Mouse (Mus musculus) erythroblast, embryonic 14.5 days (primary cell): ENCODE results near the gene Krtap6-1. TPM values are rescaled to one million over a fixed set of nuclear protein-coding genes. Genes with fewer than 3 reads are reported as not detected.
"Not testable (repeated sequence)": the region's sequence is repeated elsewhere in the genome, so short reads cannot be mapped to it uniquely, and the experiment has no call there.

ENCODE experiments used
- H3K27me3 ChIP-seq: 2 replicates; pipeline ENCODE4 v1.6.1; 2012; ENCODE audit warnings: inconsistent platforms; ENCODE audit not compliant: control insufficient read depth
- H3K36me3 ChIP-seq: 2 replicates; pipeline ENCODE4 v1.6.1; 2012; ENCODE audit warnings: mild to moderate bottlenecking, inconsistent platforms; ENCODE audit not compliant: control insufficient read depth
- H3K4me1 ChIP-seq: 2 replicates; pipeline ENCODE4 v1.6.1; 2012; ENCODE audit warnings: inconsistent platforms; ENCODE audit not compliant: control insufficient read depth
- H3K4me3 ChIP-seq: replicated peaks from 2 replicates; pipeline ENCODE3; 2012; ENCODE audit warnings: moderate library complexity, mild to moderate bottlenecking, inconsistent platforms
- H3K9me3 ChIP-seq: 2 replicates; pipeline ENCODE4 v1.6.1; 2012; ENCODE audit warnings: low read length, inconsistent platforms, mixed read lengths; ENCODE audit not compliant: control insufficient read depth
- GATA1 ChIP-seq: IDR thresholded peaks from 2 replicates; pipeline ENCODE4 v1.6.1; 2012; ENCODE audit warnings: low read length, inconsistent platforms, mixed read lengths
- TAL1 ChIP-seq: IDR thresholded peaks from 3 replicates; pipeline ENCODE4 v1.6.1; 2012; ENCODE audit warnings: low read length, inconsistent platforms, mixed read lengths
- polyA plus RNA-seq: library from polyadenylated mRNA; stranded (reverse); fragments of >175 nt; gene quantifications from 2 replicates; pipeline ENCODE4 v1.2.3, GENCODE M21; 2012

The Krtap6-1 gene
- not detected in 2 replicates for polyA plus RNA-seq

DNA sequence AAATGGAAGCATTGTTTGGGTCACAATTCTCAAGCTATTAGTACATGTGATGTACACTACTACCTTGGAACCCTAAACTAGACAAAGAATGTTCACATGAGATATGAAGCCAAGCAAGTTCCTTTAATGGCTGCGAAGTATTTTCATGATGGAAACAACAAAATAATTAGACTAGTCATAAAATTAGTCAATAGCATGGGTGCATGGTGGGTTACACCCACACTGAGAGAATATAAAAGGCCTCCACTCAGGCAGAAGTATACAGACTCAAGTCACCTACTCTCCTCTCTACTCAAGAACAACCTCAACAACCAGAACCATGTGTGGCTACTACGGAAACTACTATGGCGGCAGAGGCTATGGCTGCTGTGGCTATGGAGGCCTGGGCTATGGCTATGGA is at the start of gene Krtap6-1:
Gene Krtap6-1, plus strand, starts transcription at position 301 of the 400 bp plus-strand sequence.
- H3K4me1 ChIP-seq, H3K27me3 ChIP-seq, H3K4me3 ChIP-seq, H3K36me3 ChIP-seq, H3K9me3 ChIP-seq: not testable (repeated sequence)

- TF ChIP-seq GATA1 (no peak), TAL1 (no peak)
- no peaks in the 10 kb centered on the region for H3K4me1 ChIP-seq
Measured at GRCm38 (mm10) chr16:89010659-89011058, 20.8 kb upstream of the Krtap6-1 start, which contains the start of gene Krtap22-2. Gene Krtap22-2 (minus strand): TSS chr16:89010759.

GRCm38 (mm10) chr16:89013973-89014372 is 17.5 kb upstream of the Krtap6-1 start:
- Histone ChIP-seq H3K4me1 (no peaks in the 10 kb centered on the region), H3K36me3 (no peaks in the 10 kb centered on the region), H3K4me3 (no peak overlapping the region), H3K9me3 (peaks cover 3% of the 10 kb centered on the region), H3K27me3 (no peaks in the 10 kb centered on the region)
- no peak for TF ChIP-seq GATA1
- no peak for TF ChIP-seq TAL1

More at GRCm38 (mm10) chr16:89010659-89011058, 20.8 kb upstream of the Krtap6-1 start, which contains the start of gene Krtap22-2:
- Histone ChIP-seq H3K4me3 (no peak within 1 kb of the TSS), H3K27me3 (no peaks in the 10 kb centered on the region), H3K9me3 (peaks cover 3% of the 10 kb centered on the region), H3K36me3 (no peaks in the 10 kb centered on the region)

DNA sequence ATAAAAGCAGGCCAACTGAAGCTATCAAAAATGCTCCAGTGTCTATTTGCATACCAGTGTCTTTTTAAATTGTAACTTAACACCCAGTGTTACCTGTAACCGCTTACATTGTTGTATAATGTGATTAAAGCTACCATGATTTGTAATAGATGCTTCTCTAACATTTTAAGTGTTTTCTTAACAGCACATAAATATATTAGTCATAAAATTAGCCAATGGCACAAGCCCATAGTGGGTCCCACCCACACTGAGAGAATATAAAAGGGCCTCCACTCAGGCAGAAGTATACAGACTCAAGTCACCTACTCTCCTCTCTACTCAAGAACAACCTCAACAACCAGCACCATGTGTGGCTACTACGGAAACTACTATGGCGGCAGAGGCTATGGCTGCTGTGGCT is 16.5 kb upstream of the Krtap6-1 start, which contains the start of gene Gm10229:
Gene Gm10229, plus strand, starts transcription at position 301 of the 400 bp plus-strand sequence.
- H3K9me3 ChIP-seq, H3K4me3 ChIP-seq, H3K4me1 ChIP-seq, H3K27me3 ChIP-seq, H3K36me3 ChIP-seq: not testable (repeated sequence)

GRCm38 (mm10) chr16:89041372-89041771 is 9.9 kb downstream of the Krtap6-1 start, which contains the start of gene Gm10228:
Gene Gm10228 (minus strand): TSS chr16:89041472.
- not testable (repeated sequence) for H3K27me3 ChIP-seq, H3K4me3 ChIP-seq, H3K4me1 ChIP-seq, H3K9me3 ChIP-seq, H3K36me3 ChIP-seq

DNA sequence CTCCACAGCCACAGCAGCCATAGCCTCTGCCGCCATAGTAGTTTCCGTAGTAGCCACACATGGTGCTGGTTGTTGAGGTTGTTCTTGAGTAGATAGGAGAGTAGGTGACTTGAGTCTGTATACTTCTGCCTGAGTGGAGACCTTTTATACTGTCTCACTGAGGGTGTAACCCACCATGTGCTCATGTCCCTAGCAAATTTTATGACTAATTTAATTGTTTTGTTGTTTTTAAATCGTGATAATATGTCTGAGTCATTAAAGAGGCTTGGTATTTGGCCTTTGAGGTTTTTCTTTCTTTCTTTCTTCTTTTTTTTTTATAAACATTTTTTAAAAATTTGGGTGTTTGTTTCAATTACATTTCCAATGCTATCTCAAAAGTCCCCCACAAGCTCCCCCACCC is 16.3 kb downstream of the Krtap6-1 start, which contains the start of gene Krtap6-5:
Gene Krtap6-5, minus strand, starts transcription at position 101 of the 400 bp plus-strand sequence.
- peaks cover 6% of the 10 kb centered on the region for H3K9me3 ChIP-seq
- H3K4me3 ChIP-seq = no peak within 1 kb of the TSS
- no peaks in the 10 kb centered on the region for H3K4me1 ChIP-seq
- TF ChIP-seq GATA1 (no peak), TAL1 (no peak)
- H3K27me3 ChIP-seq = no peaks in the 10 kb centered on the region
- no peaks in the 10 kb centered on the region for H3K36me3 ChIP-seq

GRCm38 (mm10) chr16:89063902-89064301 is 32.4 kb downstream of the Krtap6-1 start, which contains the start of gene 1110025L11Rik:
Gene 1110025L11Rik (minus strand): TSS chr16:89064002.
- H3K4me3 ChIP-seq, H3K4me1 ChIP-seq, H3K27me3 ChIP-seq, H3K36me3 ChIP-seq, H3K9me3 ChIP-seq: not testable (repeated sequence)

- not testable (repeated sequence) for H3K9me3 ChIP-seq, H3K27me3 ChIP-seq, H3K36me3 ChIP-seq, H3K4me1 ChIP-seq, H3K4me3 ChIP-seq
Measured at GRCm38 (mm10) chr16:89071041-89071440, 39.5 kb downstream of the Krtap6-1 start.

Other genes with a start within 250 kb of the Krtap6-1 start
- gene Gm20741, start 219.5 kb upstream of the Krtap6-1 start, polyA plus RNA-seq = 0.07 TPM in 1 of 2 replicates, not detected in the other
- gene Krtap15, start 211.5 kb upstream of the Krtap6-1 start, polyA plus RNA-seq = not detected in 2 replicates
- not detected in 2 replicates for gene Krtap14, start 205.6 kb upstream of the Krtap6-1 start, polyA plus RNA-seq
- gene Krtap19-1, start 162.3 kb upstream of the Krtap6-1 start, polyA plus RNA-seq = not detected in 2 replicates
- gene Krtap19-2, start 157.4 kb upstream of the Krtap6-1 start, polyA plus RNA-seq = not detected in 2 replicates
- not detected in 2 replicates for gene Krtap19-3, start 153.7 kb upstream of the Krtap6-1 start, polyA plus RNA-seq
- gene Krtap19-4, start 146.6 kb upstream of the Krtap6-1 start, polyA plus RNA-seq = not detected in 2 replicates
- gene Krtap19-5, start 135.2 kb upstream of the Krtap6-1 start, polyA plus RNA-seq = not detected in 2 replicates
- gene Krtap19-9b, start 99.4 kb upstream of the Krtap6-1 start, polyA plus RNA-seq = not detected in 2 replicates
- gene Krtap16-3, start 68.8 kb upstream of the Krtap6-1 start, polyA plus RNA-seq = not detected in 2 replicates
- not detected in 2 replicates for gene Krtap22-2, start 20.9 kb upstream of the Krtap6-1 start, polyA plus RNA-seq
- gene Gm10229, start 16.4 kb upstream of the Krtap6-1 start, polyA plus RNA-seq = not detected in 2 replicates
- gene Gm10228, start 9.8 kb downstream of the Krtap6-1 start, polyA plus RNA-seq = not detected in 2 replicates
- gene Krtap6-5, start 16.2 kb downstream of the Krtap6-1 start, polyA plus RNA-seq = not detected in 2 replicates
- not detected in 2 replicates for gene 1110025L11Rik, start 32.3 kb downstream of the Krtap6-1 start, polyA plus RNA-seq
- not detected in 2 replicates for gene Krtap6-3, start 52.3 kb downstream of the Krtap6-1 start, polyA plus RNA-seq
- gene Gm6358, start 109.2 kb downstream of the Krtap6-1 start, polyA plus RNA-seq = not detected in 2 replicates
- not detected in 2 replicates for gene Gm10061, start 119.4 kb downstream of the Krtap6-1 start, polyA plus RNA-seq
- gene Gm9789, start 126.3 kb downstream of the Krtap6-1 start, polyA plus RNA-seq = not detected in 2 replicates
- gene Gm7735, start 137.8 kb downstream of the Krtap6-1 start, polyA plus RNA-seq = not detected in 2 replicates
- not detected in 2 replicates for gene 1110057P08Rik, start 143.0 kb downstream of the Krtap6-1 start, polyA plus RNA-seq
- gene Krtap20-2, start 174.2 kb downstream of the Krtap6-1 start, polyA plus RNA-seq = not detected in 2 replicates